Mouse (Mus musculus) forebrain, postnatal 0 days (tissue): ENCODE measurements around the gene Tdpoz2. TPM values are rescaled to one million over a fixed set of nuclear protein-coding genes. Genes with fewer than 3 reads are reported as not detected.
"Not testable (repeated sequence)": the region's sequence is repeated elsewhere in the genome, so short reads cannot be mapped to it uniquely, and the experiment has no call there.

Source experiments
- ATAC-seq: fragments of 200-750 bp; cut with Nextera tagmentation; 2 replicates; pipeline ENCODE4 v1.8.0; 2017; ENCODE audit warnings: mild to moderate bottlenecking, moderate library complexity
- DNase-seq: peaks from one replicate; pipeline ENCODE4 v3.0.0-alpha.2; 2015
- H3K27ac ChIP-seq: fragments of 300-500 bp; sonication (generic); 2 replicates; pipeline ENCODE4 v1.5.1; 2014; ENCODE audit warnings: low read depth, mild to moderate bottlenecking, antibody characterized with exemption, low read length, moderate library complexity, mixed read lengths
- H3K27me3 ChIP-seq: fragments of 300-500 bp; sonication (generic); 2 replicates; pipeline ENCODE4 v1.6.1; 2014; ENCODE audit warnings: mild to moderate bottlenecking, low read length, mixed read lengths; ENCODE audit not compliant: insufficient read depth
- H3K36me3 ChIP-seq: fragments of 300-500 bp; sonication (generic); 2 replicates; pipeline ENCODE4 v1.6.1; 2014; ENCODE audit warnings: mild to moderate bottlenecking, moderate library complexity; ENCODE audit not compliant: insufficient read depth
- H3K4me1 ChIP-seq: fragments of 300-500 bp; sonication (generic); 2 replicates; pipeline ENCODE4 v1.6.1; 2014; ENCODE audit warnings: antibody characterized with exemption; ENCODE audit not compliant: insufficient read depth
- H3K4me2 ChIP-seq: fragments of 300-500 bp; sonication (generic); 2 replicates; pipeline ENCODE4 v1.6.1; 2014; ENCODE audit warnings: low read depth, mild to moderate bottlenecking, moderate library complexity
- H3K4me3 ChIP-seq: fragments of 300-500 bp; sonication (generic); 2 replicates; pipeline ENCODE4 v1.5.1; 2014; ENCODE audit warnings: low read depth, low read length, mixed read lengths
- H3K9ac ChIP-seq: fragments of 300-500 bp; sonication (generic); 2 replicates; pipeline ENCODE4 v1.6.1; 2014; ENCODE audit warnings: mild to moderate bottlenecking
- H3K9me3 ChIP-seq: fragments of 300-500 bp; sonication (generic); 2 replicates; pipeline ENCODE4 v1.6.1; 2016; ENCODE audit warnings: low read length
- CTCF ChIP-seq: sonication (generic); IDR thresholded peaks from 2 replicates; pipeline ENCODE4 v1.5.1; 2016; ENCODE audit warnings: antibody characterized with exemption, control low read depth, low read depth
- WGBS: fragments of 180-500 bp; shearing (Covaris S2); extraction: QIAGEN DNeasy Blood & Tissue Kit; methylation state at CpG from one replicate; pipeline ENCODE4 v1.1.7; 2014; 5-methylcytosine and 5-hydroxymethylcytosine counted together
- polyA plus RNA-seq: library from polyadenylated mRNA; unstranded; fragments of >200 nt; fragmentation: Nextera tagmentation; extraction: Ambion mirVana; gene quantifications from 2 replicates; pipeline ENCODE4 v1.2.1, GENCODE M21; 2015
- total RNA-seq: library from RNA; depleted of rRNA; stranded (reverse); fragments of >200 nt; gene quantifications from 2 replicates; pipeline ENCODE4 v1.2.3, GENCODE M21; 2014; rRNA removed

Gene Tdpoz2
- not detected in 2 replicates for total RNA-seq
- polyA plus RNA-seq: not detected in 2 replicates

DNA sequence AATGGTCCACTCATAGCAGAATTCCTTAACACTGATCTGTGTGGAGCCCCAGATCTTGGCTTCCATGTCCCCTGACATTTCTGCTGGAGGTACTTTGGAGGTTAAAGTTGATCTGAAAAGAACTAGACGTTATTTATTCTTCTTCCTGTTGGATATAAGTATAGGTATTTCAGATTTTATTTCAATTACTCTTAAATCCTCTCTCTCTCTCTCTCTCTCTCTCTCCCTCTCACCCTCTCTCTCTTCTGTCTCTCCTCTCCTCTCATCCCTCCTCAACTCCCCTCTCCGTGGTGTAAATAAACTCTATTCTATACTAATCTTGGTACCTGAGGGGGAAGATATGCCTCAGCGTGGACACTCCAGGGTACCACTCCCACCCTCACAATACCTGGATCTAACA is at the start of gene Tdpoz2:
Gene Tdpoz2, minus strand, starts transcription at position 101 of the 400 bp plus-strand sequence.
- no peak for TF ChIP-seq CTCF
- ATAC-seq (no peak), DNase-seq (no peak)
- Histone ChIP-seq H3K4me2 (no peak within 1 kb of the TSS), H3K9me3 (no peaks in the 10 kb centered on the region), H3K36me3 (no peaks in the 10 kb centered on the region), H3K4me3 (no peak within 1 kb of the TSS), H3K4me1 (no peaks in the 10 kb centered on the region), H3K9ac (no peak within 1 kb of the TSS), H3K27me3 (no peaks in the 10 kb centered on the region), H3K27ac (no peak within 1 kb of the TSS)
- WGBS: 82% methylated on average over 3 of the region's 3 CpGs

DNA sequence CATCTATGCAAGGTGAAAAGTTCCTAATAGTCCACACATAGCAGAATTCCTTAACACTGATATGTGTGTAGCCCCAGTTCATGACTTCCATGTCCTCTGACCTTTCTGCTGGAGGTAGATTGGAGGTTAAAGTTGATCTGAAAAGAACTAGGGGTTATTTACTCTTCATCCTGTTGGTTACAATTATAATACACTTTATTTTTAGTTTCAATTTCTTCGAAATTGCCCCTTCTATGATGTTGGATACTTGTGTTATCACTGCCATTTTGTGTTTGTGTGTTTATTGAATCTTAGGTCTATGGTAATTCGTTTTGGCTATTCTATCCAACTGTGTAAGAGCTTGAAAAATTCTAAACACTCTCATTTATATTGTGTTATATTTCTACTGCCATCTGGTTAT is 40.5 kb upstream of the Tdpoz2 start, which contains the start of gene Gm37596:
Gene Gm37596, minus strand, starts transcription at position 101 of the 400 bp plus-strand sequence.
- not testable (repeated sequence) for H3K27ac ChIP-seq, H3K4me1 ChIP-seq, H3K27me3 ChIP-seq, H3K36me3 ChIP-seq, H3K9me3 ChIP-seq, H3K4me2 ChIP-seq, ATAC-seq, H3K4me3 ChIP-seq, H3K9ac ChIP-seq, DNase-seq
- 46% methylated on average over 1 of the region's 2 CpGs for WGBS

DNA sequence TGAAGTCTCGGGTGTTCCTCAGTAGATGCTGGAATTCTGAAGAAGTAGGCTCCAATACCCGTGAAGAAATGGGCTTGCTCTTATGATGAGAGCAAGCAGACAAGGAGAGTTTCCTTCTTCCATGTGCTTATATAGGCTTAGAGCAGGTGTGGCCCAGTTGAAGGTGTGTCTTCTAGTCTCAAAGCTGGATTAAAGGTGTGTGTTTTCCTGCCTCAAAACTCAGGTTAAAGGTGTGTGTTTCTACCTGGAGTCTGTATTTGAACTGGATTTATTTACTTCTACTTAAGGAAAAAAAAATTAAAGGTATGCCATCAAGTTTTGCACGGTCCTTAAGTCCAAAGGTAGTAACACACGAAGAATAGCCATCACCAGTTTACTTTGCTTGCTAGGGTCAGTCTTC is 23.7 kb upstream of the Tdpoz2 start, which contains the start of gene Tdpoz1:
Gene Tdpoz1, minus strand, starts transcription at position 101 of the 400 bp plus-strand sequence.
- not testable (repeated sequence) for H3K9ac ChIP-seq, H3K4me3 ChIP-seq, H3K4me1 ChIP-seq, H3K27me3 ChIP-seq, ATAC-seq, H3K4me2 ChIP-seq, DNase-seq, H3K27ac ChIP-seq, H3K36me3 ChIP-seq, H3K9me3 ChIP-seq
- WGBS: 82% methylated on average over 2 of the region's 4 CpGs

DNA sequence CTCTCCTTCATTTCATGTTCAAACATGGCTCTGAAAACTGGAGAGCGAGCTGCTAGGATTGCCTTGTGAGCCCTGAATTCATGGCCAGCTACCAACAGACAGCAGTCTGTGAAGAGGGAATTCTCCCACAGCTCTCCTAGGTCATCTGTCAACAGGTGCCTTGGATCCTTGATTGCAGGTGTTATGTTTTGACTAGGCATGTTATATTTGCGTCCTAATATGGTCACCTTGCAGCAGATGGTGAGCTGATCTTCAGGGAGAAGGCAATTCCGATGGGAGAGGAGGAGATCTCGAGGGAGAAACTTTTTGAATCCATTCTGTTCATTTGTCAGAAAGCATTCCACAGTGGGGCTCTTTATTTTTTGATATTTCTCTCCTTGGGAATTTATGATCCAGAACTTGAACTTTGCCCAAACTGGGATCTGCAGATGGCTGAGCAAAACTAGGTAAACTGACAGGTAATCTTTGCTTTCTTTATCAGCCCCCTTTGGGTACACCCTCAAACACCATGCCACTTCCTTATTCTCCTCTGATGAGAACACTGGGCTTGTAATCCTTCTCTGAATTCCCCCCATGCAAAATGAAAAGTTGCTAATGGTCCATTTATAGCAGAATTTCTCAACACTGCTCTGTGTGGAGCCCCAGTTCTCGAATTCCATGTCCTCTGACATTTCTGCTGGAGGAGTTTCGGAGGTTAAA is 18.5 kb upstream of the Tdpoz2 start:
- not testable (repeated sequence) for H3K9me3 ChIP-seq, H3K27me3 ChIP-seq, H3K4me3 ChIP-seq, H3K27ac ChIP-seq, H3K36me3 ChIP-seq, ATAC-seq, H3K4me2 ChIP-seq, H3K4me1 ChIP-seq, H3K9ac ChIP-seq, DNase-seq
- 73% methylated on average over 5 of the region's 6 CpGs for WGBS

DNA sequence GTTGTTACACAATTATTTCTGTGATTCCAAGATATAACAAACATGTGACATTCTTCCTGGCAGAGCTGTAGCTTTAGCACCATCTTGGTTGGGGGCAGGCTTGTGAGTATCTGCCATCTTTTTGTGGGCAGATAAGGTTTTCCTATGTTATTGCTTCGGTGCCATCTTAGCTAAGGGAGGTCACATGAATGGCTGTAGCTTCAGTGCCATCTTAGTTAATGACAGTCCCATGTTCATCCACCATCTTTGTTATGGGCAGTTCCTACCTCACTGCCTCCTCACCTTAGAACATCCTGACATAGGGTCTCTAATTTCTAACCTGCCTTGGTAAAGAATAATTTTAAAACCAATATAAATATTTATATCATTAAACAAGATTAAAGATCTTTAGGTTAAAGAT is 1.8 kb upstream of the Tdpoz2 start:
- WGBS: 79% methylated on average over 1 of the region's 1 CpGs
- TF ChIP-seq CTCF: no peak
- H3K27me3 ChIP-seq: no peaks in the 10 kb centered on the region
- H3K4me3 ChIP-seq: no peak overlapping the region
- H3K36me3 ChIP-seq: no peaks in the 10 kb centered on the region
- H3K27ac ChIP-seq: no peak overlapping the region
- no peak overlapping the region for H3K4me2 ChIP-seq
- H3K9me3 ChIP-seq: no peaks in the 10 kb centered on the region
- H3K9ac ChIP-seq: no peak overlapping the region
- H3K4me1 ChIP-seq: no peaks in the 10 kb centered on the region
- ATAC-seq (no peak), DNase-seq (no peak)

DNA sequence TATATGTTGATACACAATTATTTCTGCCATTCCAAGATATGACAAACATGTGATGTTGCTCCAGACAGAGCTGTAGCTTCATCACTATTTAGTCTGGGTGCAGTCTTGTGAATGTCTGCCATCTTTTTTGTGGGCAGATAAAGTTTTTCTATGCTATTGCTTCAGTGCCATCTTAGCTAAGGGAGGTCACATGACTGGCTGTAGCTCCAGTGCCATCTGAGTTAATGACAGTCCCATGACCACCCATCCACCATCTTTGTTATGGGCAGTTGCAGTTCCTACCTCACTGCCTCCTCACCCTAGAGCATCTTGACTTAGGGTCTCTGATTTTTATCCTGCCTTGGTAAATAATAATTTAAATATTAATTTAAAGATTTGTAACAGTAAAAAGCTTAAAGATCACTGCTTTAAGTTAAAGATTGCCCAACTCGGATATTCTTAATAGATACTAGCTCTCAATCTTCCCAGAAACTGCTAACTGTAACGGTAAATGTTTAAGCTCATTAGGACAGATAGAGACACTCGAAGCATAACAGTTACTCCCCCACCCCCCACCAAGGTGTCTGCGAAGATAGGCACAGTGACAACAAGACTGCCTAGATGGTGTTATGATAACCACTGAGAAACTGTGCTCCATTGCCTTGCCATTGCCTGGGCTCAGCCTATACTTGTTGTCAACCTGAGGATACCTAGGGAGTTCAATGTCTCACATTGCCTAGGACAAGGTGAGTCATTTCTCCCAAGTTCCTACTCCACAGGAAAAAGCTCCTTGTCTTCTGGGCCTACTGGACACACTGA is 21.4 kb downstream of the Tdpoz2 start:
- H3K9me3 ChIP-seq, H3K27ac ChIP-seq, H3K4me2 ChIP-seq, H3K9ac ChIP-seq, H3K4me1 ChIP-seq, H3K4me3 ChIP-seq, H3K36me3 ChIP-seq, ATAC-seq, H3K27me3 ChIP-seq, DNase-seq: not testable (repeated sequence)
- WGBS: 89% methylated on average over 4 of the region's 4 CpGs

DNA sequence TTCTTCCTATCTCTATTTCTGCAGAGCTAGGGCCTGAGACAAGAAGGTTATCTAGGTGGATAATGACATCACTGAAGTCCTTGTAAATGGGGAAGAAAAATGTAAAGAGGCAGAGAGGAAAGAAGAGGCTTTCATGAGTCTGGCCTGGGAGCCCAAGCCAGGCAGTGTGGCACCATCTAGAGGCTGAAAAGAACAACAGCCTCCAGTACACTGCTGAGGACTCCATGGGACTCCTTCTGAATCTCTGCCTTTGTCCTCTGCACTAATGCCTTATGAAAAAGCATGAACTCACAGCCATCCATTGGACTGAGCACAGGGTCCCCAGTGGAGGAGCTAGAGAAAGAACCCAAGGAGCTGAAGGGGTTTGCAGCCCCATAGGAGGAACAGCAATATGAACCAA is 43.5 kb downstream of the Tdpoz2 start:
- ATAC-seq: peak; percentile 80

More for the DNA sequence above, 43.5 kb downstream of the Tdpoz2 start:
- not testable (repeated sequence) for H3K9me3 ChIP-seq, H3K4me1 ChIP-seq, H3K36me3 ChIP-seq, H3K4me3 ChIP-seq, H3K4me2 ChIP-seq, H3K27ac ChIP-seq, H3K9ac ChIP-seq, H3K27me3 ChIP-seq
- peak; percentile 3 for DNase-seq
- peak; percentile 59 for TF ChIP-seq CTCF
